Mouse (Mus musculus): ENCODE measurements at regions not wholly inside any gene's neighbourhood (a gene's known extent, or its start where the extent isn't known, plus 50 kb on each side); places are given as distances from the start of the nearest gene placed in this dataset.

DNA sequence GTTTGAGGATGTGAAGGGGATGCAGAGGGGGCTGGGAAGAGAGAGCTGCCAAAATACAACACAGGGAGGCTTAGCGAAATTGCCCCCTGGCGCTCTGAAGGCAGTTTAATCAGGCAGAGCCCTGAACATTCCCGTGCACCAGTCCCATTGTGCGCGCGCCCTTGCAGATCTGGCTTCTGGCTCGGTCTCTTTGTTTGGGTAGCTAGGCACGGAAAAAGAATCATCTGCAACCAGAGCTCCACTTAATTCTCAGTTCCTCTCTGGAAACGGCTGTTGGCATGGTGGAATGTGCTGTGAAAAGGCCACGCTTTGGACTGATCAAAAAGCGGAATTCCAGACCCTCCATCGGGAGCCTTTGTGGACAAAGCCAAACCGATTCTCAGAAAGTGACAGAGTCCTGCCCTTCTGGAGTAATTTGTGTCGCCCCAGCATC, 55.6 kb upstream of the Rad23b start:
- Histone ChIP-seq H3K9me3 (replicated peaks; ENCODE audit: low read length) (no peaks in the 10 kb centered on the region), H3K27me3 (replicated peaks) (no peaks in the 10 kb centered on the region), H3K36me3 (replicated peaks in 1 of 2; ENCODE audit: control insufficient read depth in 1 of 2, insufficient read depth in 1 of 2, low read length in 1 of 2) (no peaks in the 10 kb centered on the region), H3K9ac (ENCODE audit: insufficient read depth, low read depth) (no peak overlapping the region), H3K27ac (ENCODE audit: insufficient read depth, low read depth) (no peak overlapping the region), H3K4me3 (replicated peaks in 1 of 3; ENCODE audit: low read depth in 2 of 3, low read length in 2 of 3, poor library complexity in 1 of 3) (no peak overlapping the region), H3K4me2 (ENCODE audit: insufficient read depth, low read depth, poor library complexity, severe bottlenecking) (no peak overlapping the region), H3K79me2 (replicated peaks; ENCODE audit: control insufficient read depth, extremely low read depth, insufficient read depth, poor library complexity, severe bottlenecking) (no peaks in the 10 kb centered on the region), H3K4me1 (ENCODE audit: control insufficient read depth in 1 of 2, insufficient read depth in 2 of 2) (peaks cover 6 to 21% of the 10 kb centered on the region in 2 experiments)
- TF ChIP-seq ELF1 (IDR thresholded peaks at IDR 0.05; ENCODE audit: low read depth, low read length): no peak
- TF ChIP-seq ZMIZ1 (IDR thresholded peaks at IDR 0.05; ENCODE audit: low read depth, low read length): no peak
- no peak for TF ChIP-seq USF2 (conservative IDR thresholded peaks at IDR 0.05; ENCODE audit: low read depth, low read length)
- TF ChIP-seq TBP (conservative IDR thresholded peaks at IDR 0.05; ENCODE audit: low read depth, low read length): no peak
- TF ChIP-seq MYC (IDR thresholded peaks at IDR 0.05; ENCODE audit: low read depth, low read length): no peak
- no peak for TF ChIP-seq GABPA (IDR thresholded peaks at IDR 0.05; ENCODE audit: insufficient replicate concordance, low read depth, low read length)
- TF ChIP-seq RCOR1 (conservative IDR thresholded peaks at IDR 0.05; ENCODE audit: low read depth, low read length): no peak
- TF ChIP-seq NRF1 (IDR thresholded peaks at IDR 0.05; ENCODE audit: low read depth, low read length): no peak
- no peak for TF ChIP-seq POLR2A (IDR thresholded peaks at IDR 0.05; ENCODE audit: low read depth, low read length)
- no peak for TF ChIP-seq MXI1 (IDR thresholded peaks at IDR 0.05; ENCODE audit: low read depth, low read length)
- TF ChIP-seq SMC3 (IDR thresholded peaks at IDR 0.05; ENCODE audit: low read depth, low read length): no peak
- TF ChIP-seq NELFE (IDR thresholded peaks at IDR 0.05; ENCODE audit: low read depth, low read length): no peak
- no peak for TF ChIP-seq TCF12 (IDR thresholded peaks at IDR 0.05; ENCODE audit: low read depth, low read length)
- TF ChIP-seq MEF2A (IDR thresholded peaks at IDR 0.05; ENCODE audit: borderline replicate concordance, low read depth, low read length): no peak
- no peak for TF ChIP-seq PAX5 (IDR thresholded peaks at IDR 0.05; ENCODE audit: low read length)
- no peak for TF ChIP-seq USF1 (IDR thresholded peaks at IDR 0.05; ENCODE audit: low read depth, low read length)
- TF ChIP-seq RAD21 (IDR thresholded peaks at IDR 0.05; ENCODE audit: low read depth, low read length): no peak
- no peak for TF ChIP-seq CHD1 (IDR thresholded peaks at IDR 0.05; ENCODE audit: low read depth, low read length)
- TF ChIP-seq CTCF (conservative IDR thresholded peaks at IDR 0.05 in 1 of 2, IDR thresholded peaks at IDR 0.05 in 1 of 2; ENCODE audit: low read depth in 2 of 2, low read length in 2 of 2): no peak
- no peak for TF ChIP-seq CHD2 (IDR thresholded peaks at IDR 0.05; ENCODE audit: low read length)
- dilution Hi-C loops (cut with MboI; ENCODE audit: extremely low pct_ligation_motif_present, extremely low pct_unique_long_range_greater_than_20kb, low sequenced_read_pairs): no loop called here
- in situ Hi-C loops (cut with MboI; ENCODE audit: low pct_ligation_motif_present, low pct_unique_long_range_greater_than_20kb, low sequenced_read_pairs): no loop called here
- DNase-seq (ENCODE audit: extremely low read depth): no peak

DNA sequence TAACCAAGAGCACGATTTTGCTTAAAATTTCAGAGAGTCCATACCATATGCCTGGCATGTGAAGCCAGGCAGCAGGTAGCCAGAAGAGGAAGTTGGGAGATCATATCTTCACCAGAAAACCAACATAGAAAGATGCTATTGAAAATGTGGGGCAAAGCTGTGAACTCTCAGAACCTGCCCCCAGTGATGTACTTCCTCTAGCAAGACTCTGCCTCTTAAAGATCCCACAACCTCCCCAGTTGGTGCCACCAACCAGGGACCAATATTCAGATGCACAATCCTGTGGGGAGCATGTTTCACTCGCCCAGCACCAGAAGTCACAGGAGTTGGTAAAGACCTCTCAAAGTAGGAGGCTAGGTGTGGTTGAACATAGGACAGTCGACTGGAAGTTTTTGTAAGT, 52.0 kb upstream of the Rad23b start:
- H3K27ac ChIP-seq (ENCODE audit: insufficient read depth, low read depth): no peak overlapping the region
- dilution Hi-C loops (cut with MboI; ENCODE audit: extremely low pct_ligation_motif_present, extremely low pct_unique_long_range_greater_than_20kb, low sequenced_read_pairs) (no loop called here), in situ Hi-C loops (cut with MboI; ENCODE audit: low pct_ligation_motif_present, low pct_unique_long_range_greater_than_20kb, low sequenced_read_pairs) (no loop called here)
- peaks cover 6 to 21% of the 10 kb centered on the region in 2 experiments for H3K4me1 ChIP-seq (ENCODE audit: control insufficient read depth in 1 of 2, insufficient read depth in 2 of 2)
- H3K36me3 ChIP-seq (replicated peaks in 1 of 2; ENCODE audit: control insufficient read depth in 1 of 2, insufficient read depth in 1 of 2, low read length in 1 of 2): no peaks in the 10 kb centered on the region
- H3K27me3 ChIP-seq (replicated peaks): no peaks in the 10 kb centered on the region
- H3K9me3 ChIP-seq (replicated peaks; ENCODE audit: low read length): no peaks in the 10 kb centered on the region
- H3K4me2 ChIP-seq (ENCODE audit: insufficient read depth, low read depth, poor library complexity, severe bottlenecking): no peak overlapping the region
- TF ChIP-seq EP300 (IDR thresholded peaks at IDR 0.05; ENCODE audit: low read length) (no peak), SMC3 (IDR thresholded peaks at IDR 0.05; ENCODE audit: low read depth, low read length) (no peak), KAT2A (IDR thresholded peaks at IDR 0.05; ENCODE audit: insufficient replicate concordance, low read length) (no peak), TCF12 (IDR thresholded peaks at IDR 0.05; ENCODE audit: low read depth, low read length) (no peak), ZKSCAN1 (IDR thresholded peaks at IDR 0.05; ENCODE audit: borderline replicate concordance, low read depth, low read length) (no peak), USF2 (conservative IDR thresholded peaks at IDR 0.05; ENCODE audit: low read depth, low read length) (no peak)
- H3K9ac ChIP-seq (ENCODE audit: insufficient read depth, low read depth): no peak overlapping the region
- H3K79me2 ChIP-seq (replicated peaks; ENCODE audit: control insufficient read depth, extremely low read depth, insufficient read depth, poor library complexity, severe bottlenecking): no peaks in the 10 kb centered on the region
- no peak overlapping the region for H3K4me3 ChIP-seq (replicated peaks in 1 of 3; ENCODE audit: low read depth in 2 of 3, low read length in 2 of 3, poor library complexity in 1 of 3)
- DNase-seq (ENCODE audit: extremely low read depth): no peak

All from CH12.LX (cell line).